Mouse (Mus musculus): ENCODE data around the gene Gm8247. TPM values are rescaled to one million over a fixed set of nuclear protein-coding genes. Genes with fewer than 3 reads are reported as not detected.
"Not testable (repeated sequence)": the region's sequence is repeated elsewhere in the genome, so short reads cannot be mapped to it uniquely, and the experiment has no call there.

The Gm8247 gene
- not detected in 2 replicates for total RNA-seq (2021)
- long read RNA-seq, result 0 reads

DNA sequence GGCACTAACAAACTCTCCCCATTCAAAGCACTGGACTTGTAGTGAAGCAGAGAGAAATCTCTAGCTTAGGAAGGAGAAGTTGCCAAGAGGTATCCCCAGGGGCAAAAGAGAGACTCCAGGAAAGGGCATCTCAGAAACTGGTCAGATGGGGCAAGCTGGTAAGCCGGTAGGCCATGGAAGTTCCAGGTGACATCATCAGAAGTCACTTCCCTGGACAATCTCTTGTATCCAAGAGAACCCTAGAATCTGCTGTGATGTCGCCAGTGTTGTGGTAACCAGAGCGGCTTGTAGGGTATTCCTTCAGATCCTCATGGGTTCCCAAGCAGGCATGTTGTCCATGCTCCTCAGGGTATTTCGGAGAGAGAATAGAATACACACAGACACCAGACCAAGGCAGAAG, at the start of gene Gm8247:
TSS of gene Gm8247 (plus strand) at position 301 of the 400 bp plus-strand sequence.
- not testable (repeated sequence) for DNase-seq

GRCm38 (mm10) chr14:44547961-44548360, 35.0 kb upstream of the Gm8247 start:
- DNase-seq, result not testable (repeated sequence)

DNA sequence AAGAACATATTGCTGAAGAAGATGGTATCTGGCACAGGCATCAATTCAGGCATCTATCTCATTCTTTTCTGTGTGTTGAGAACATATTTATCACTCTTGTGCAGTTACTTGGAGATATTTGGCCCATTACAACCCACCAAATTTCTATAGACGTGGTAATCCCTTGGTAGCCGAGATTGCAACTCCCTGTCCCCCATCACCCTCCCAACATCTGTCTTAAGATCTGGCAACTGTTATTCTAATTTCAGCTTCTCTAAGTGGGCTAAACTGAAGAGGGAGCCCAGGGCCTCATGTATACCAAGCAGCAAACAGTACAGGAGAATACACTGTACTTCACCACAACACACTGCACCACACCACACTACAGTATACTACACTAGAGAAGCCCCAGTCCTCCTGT, 8.8 kb downstream of the Gm8247 start:
- DNase-seq, result not testable (repeated sequence)

GRCm38 (mm10) chr14:44627737-44628136, 44.8 kb downstream of the Gm8247 start, which contains the start of gene Gm5624:
Gene Gm5624, minus strand, starts transcription at chr14:44627938.
- not testable (repeated sequence) for DNase-seq

Other genes starting within 250 kb of the Gm8247 start
- not detected in 2 replicates for gene Gm5930, start 244.6 kb upstream of the Gm8247 start, total RNA-seq (2021)
- not detected in 2 replicates for gene Gm8229, start 217.8 kb upstream of the Gm8247 start, total RNA-seq (2021)
- gene Gm3371, start 172.5 kb upstream of the Gm8247 start, total RNA-seq (2021), result not detected in 2 replicates
- not detected in 2 replicates for gene Gm8232, start 149.5 kb upstream of the Gm8247 start, total RNA-seq (2021)
- not detected in 2 replicates for gene BC061237, start 90.7 kb upstream of the Gm8247 start, total RNA-seq (2021)
- not detected in 2 replicates for gene Gm17093, start 64.9 kb upstream of the Gm8247 start, total RNA-seq (2021)
- gene Gm5624, start 44.8 kb downstream of the Gm8247 start, total RNA-seq (2021), result not detected in 2 replicates
- not detected in 2 replicates for gene Gm8257, start 123.3 kb downstream of the Gm8247 start, total RNA-seq (2021)
- not detected in 2 replicates for gene Gm8267, start 167.2 kb downstream of the Gm8247 start, total RNA-seq (2021)